Mouse (Mus musculus): Measurements from ENCODE around the gene Zfp541.

Gene Zfp541

DNA sequence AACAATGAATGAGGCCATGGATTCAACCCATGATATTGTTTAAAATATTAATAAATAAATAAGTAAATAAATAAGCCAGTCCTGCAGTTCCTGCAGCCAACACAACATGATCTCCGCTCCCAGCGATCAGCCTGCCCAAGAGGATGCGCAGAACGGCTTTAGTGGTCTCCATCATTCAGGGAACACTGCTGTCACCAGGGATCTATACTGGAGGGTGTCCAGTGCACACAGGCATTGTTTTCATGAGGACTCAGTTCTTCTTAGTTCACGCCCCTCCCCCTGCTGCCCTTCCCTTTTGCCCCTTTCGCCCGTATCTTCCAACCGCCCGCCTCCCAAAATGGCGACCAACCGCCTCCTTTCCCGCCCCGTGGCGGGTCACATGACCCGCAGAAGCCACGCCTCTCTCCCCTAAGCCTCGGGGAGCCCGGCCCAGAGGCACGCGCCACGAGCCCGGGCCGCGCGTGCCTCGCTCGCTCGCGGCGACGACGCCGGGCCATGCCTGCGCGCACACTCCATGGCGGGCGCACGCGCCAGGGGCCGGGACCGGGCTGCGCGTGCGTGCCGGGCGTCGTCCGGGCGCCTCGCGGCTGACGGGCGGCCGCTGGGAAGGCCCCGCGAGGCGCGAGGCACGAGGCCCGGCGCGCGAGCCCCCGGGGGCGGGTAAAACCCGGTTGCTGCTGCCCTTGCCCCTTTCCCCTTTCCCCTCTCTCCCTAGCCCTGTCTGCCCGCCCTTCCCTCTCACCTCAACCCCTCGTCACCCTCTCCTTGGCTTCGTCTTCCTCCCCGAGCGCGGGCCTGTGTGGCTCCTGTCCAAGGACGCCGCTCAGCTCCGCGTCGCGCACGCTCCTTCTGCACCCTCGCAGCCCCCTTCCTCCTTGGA, at the start of gene Zfp541:
TSS of gene Zfp541 (plus strand) at position 596 of the 880 bp plus-strand sequence.
- no peak for DNase-seq (ENCODE audit: low spot score)

DNA sequence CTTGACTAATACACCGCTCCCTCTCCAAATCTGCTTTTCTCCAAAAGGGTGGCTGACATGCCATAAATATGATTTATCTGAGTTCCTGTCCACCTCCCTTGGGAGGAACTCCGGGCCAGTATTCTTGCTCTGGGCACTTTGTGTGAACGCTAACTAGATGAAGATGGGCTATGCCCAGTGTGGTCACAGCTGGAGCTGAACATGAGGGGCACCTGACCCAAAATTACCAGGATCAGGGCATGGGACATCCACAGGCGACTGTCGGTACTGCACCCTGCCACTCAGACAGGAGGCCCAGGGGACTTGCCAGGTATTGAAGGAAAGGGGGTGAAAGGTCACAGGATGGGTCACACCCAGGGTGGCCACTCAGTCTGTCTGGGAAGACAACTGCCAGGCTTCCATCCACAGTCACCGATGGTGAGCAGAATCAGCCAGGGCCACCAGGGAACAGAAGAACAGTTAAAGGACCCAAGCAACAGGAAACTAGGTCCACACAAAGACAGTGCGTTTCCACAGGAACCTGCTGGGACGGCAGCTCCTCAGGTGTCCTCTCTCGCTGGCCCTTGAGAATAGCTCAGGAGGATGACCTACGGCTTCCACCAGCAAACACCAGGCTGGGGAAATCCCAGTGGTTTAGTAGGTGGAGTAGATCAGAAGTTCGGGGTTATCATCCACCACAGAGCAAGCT, 48.9 kb upstream of the Zfp541 start:
- DNase-seq (ENCODE audit: low spot score) = peak; percentile 23

DNA sequence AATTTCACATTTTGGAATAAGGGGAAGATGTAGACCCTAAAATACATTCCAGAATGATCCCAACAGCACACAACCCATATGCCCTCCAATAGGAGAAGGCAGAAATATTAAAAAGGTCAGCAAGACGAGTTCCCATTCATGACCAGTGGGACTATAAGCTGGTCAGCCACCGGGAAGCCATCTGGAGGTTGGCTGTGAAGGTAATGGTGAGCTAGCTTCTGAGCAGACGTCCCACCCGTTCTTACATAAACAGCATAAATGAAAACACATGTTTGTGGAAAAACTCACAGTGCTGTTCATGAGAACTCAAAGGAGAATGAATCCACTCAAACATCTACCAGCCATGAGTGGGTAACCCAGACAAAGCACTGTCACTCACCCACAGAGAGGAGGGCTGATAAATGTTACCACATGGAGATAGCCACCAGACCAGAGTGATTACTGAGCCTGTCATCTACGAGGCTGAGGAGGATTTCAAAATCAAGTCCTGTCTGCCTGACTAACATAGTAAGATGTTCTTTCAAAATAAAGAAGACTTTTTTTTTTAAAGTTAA, 47.8 kb upstream of the Zfp541 start:
- no peak for DNase-seq (ENCODE audit: low spot score)

DNA sequence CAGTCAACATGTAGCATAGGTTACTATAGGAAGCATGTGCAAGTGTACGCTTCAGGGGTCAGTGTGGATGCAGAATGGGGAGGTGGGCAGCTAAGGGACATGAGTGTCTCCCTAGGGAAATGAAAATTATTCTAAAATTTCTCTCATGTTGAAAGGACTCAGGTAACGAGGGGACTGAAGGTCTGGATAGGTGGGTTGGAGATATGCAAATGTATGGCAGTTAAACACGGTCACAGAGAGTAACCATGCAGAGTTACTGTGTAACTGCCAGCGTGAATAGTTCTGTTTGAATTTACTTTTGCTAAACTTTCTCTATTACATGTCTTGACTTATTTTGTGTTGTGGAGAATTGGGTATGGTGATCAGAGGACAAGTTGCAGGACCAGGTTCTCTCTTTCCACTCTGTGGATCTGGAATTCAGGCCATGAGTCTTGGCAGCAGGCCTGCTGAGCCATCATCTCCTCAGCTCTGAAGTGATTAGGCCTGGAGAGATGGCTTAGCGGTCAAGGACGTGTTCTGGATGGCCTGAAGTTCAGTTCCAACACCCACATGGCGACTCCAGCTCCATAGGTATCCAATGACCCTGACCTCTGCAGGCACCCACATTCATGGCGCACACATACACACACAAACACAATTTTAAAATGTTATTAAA, 47.0 kb upstream of the Zfp541 start:
- DNase-seq (ENCODE audit: low spot score) = no peak

DNA sequence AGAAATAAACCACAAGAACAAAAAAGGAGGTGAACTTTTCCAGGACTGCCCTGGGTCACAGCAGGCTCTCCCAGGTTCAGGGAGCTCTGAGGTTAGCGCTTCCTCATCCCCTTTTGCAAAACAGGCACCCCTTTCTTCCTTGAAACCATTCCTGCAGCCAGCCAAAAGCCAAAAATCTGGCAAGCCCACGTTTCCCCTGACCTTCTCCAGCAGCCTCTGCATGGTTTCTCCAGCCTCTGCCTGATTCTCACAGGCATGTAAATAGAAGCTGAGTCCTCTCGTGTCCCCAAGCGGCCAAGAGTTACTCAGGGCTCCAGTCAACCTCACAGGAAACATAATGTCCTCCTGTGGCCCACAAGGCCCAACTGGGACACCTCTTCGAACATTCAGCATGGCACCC, 46.2 kb upstream of the Zfp541 start:
- no peak for DNase-seq (ENCODE audit: low spot score)

DNA sequence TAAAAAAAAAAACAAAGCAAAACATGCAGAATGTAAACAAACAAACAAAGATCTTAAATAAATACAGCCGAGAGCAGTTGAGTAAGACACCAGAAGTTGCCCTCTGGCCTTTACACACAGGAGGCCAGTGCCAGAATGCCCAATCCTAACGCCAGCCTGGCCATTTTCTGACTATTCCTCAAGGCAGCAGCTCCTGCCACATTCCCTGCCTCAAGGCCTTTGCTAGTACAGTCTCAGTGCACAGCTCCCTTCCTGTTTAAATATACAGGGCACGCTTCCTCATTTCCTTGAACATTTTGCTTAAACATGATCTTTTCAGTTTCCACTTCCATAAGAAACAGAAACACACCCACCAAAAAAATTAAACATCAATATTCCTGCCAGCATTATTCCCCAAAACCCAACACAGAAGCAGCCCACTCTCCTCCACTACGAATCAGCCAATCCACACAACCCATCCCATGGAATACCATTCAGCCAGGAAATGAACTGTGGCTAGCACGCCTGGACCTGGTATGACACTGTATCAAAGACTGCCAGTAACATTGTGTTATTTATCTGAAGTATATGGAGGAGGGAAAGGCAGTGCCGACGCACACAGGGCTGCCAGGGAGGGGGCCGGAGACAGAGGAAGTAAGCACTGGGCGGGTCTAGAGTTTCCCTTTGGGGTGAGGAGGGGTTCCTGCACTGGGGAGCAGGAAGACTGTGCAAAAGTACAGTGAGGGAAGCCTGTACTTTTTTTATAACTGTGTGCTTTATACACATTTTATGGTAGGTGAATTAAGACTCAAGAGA, 43.4 kb upstream of the Zfp541 start:
- DNase-seq (ENCODE audit: low spot score) = no peak

DNA sequence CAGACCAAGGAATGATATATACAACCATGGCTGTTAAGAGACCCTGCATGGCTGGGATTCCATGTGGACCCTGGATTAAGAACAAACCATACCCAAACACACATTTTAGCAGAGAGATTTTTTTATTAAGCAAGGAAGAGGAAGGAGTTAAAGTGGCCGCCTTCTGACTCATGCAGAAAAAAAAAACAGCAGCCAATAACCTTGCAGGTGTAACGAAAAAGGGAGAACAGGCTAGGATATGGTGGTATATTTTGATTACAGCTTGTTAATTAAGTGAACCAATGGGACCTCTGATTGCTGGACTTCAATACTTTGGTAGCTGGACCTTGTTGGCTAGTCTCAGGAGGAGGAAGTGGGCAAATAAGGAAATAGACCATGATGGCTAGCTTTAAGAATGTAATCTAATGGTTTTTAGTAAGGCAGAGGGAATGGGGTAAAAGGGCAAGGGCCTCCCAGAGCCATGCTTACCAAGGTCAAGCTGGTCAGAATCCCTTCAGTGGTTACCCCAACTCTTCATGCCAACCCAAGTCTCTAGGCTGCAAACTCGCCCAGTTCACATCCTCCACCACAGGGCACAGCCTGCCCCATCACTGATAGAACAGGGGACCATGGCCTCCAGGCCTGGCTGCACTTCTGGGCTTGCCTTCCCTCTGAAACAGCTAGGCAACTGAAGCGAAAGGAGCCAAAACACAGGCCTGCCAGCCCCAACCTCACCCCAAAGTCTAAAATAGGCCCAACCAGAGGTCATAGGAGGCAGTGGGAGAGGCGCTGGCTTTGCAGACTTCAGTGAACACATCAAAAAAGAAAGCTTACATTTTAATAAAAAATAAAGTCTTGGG, 42.1 kb upstream of the Zfp541 start:
- no peak for DNase-seq (ENCODE audit: low spot score)

DNA sequence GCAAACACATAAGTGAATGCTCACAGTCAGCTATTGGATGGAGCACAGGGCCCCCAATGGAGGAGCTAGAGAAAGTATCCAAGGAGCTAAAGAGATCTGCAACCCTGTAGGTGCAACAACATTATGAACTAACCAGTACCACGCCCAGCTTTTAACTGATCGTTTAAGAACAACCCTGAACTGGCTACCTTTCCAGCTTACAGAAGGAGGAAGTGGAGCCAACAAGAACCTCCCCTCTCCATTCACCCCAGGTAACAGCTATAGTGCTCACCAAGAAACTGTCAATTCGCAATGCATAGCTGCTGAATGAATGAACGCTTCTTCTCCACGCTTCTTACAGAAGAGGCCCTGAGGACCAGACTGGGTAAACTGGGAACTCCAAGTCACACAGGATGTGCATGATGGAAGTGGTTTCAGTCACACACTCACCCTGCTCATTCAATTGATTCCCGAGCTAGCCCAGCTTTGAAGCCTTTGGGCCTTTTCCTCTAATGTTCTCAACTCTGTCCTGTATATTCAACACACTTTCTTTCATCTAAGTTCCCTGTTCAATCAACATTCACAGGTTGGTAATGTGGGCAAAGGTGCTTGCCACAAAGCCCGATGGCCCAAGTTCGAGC, 36.9 kb upstream of the Zfp541 start:
- no peak for DNase-seq (ENCODE audit: low spot score)

DNA sequence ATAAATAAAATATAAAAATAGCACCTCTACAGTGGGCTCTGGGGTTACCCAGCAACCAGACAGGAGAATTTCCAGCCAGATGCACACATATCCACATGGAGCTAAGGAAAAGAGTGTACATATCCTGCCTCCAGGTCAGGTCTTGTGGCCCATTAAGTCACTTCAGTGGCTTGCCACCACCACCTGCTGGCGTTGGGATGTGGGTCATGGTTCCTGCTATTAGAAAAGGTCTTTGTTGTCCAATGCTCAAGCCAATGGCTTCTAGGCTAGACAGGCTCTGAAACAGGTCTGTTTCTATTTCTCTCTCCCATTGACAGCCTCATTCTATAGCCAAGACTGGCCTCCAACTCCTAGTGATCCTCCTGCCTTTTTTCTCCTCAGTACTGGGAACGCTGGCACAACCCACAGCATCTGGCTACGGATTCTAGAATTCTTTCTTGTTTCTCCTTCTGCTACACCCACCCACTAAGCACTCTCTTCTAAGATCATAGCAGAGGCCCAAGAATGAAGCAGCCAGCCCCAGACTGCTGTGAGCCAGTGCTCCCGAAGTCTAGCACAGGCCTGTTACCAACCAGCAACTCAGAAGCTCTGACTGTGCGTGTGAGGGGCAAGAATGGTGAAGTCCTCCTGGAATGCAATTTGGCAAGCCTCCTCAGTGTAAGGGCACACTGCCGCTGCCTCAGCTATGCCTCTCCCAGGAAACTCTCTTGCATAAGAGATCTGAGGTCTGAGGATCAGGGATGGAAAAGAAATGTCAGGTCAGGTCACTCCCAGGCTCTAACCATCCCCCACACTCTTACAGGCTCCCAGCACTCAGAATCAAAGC, 33.3 kb upstream of the Zfp541 start:
- no peak for DNase-seq (ENCODE audit: low spot score)

DNA sequence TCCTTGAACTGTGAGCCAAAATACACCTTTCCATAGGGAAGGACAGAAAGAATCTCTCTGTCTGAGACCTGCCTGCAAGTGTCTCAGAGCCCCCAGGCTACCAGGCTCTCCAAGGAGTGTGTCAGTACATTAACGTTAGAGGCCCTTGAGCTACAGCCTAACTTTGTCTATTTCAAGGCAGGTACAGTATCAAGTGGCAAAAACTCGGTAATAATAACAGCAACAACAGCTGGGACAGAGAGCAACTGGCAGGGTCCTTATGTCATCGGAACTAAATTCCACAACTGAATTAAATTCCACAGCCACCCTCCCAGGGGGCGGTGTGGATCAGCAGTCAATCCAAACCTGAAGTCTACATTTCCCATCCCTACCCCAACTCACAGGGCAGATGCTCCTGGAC, 30.5 kb upstream of the Zfp541 start:
- DNase-seq (ENCODE audit: low spot score) = no peak

DNA sequence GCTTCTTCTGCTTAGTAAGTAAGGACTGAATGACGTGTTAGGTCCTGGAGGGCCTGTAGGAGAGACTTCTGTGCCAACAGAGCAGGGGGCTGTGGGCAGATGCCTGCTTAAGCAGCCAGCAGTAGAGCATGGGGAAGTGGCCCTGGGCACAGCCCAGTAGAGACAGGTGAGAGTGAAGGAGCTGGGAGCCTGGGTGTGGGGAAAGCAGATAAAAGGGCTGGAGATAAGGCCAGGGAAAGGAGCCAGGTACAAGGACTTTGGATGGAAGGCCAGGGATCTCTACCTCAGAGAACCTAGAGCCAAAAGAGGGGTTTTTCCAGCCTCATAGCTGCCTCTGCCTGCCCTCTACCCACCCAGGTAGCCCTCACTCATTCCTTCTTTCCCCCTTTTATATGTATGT, 28.6 kb upstream of the Zfp541 start:
- no peak for DNase-seq (ENCODE audit: low spot score)

DNA sequence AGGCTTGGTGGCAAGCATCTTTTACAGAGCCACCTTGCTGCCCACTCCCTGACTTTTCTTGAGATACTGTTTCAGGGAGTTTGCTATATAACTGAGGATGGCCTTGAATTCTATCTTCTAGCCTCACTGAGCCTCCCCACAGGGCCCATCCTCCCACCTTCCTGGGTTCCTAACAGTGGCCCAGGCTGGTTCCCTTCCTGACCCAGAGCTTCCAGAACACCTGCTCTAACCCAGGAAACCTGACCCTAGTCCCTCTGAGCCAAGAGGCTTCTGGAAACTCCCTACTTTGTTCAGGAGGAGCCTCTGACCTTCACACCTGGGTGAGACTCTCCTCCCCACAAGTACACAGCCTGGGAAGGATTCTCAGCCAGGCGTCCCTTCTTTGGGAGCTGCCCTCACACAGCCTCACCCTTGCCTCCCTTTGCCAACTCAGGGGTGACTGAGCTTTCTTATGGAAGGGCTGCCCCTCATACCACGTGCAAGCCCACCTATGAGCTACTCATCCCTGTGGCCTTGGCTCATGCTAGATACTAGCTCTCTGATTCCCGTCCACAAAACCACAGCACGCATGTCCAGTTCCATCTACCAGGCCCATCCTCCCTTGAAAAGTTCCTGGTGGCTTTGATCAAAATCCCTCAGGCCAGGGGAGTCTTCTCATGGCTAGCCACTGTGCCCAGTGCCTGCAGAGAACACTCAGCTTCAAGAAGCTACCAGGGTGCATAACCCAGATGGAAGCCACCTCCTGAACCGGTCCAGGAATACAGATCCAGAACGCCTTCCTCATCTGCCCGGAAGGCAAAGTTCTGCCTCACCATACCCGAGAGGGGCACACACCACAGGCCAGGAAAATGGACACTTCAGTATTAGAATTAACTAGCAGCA, 27.8 kb upstream of the Zfp541 start:
- no peak for DNase-seq (ENCODE audit: low spot score)

DNA sequence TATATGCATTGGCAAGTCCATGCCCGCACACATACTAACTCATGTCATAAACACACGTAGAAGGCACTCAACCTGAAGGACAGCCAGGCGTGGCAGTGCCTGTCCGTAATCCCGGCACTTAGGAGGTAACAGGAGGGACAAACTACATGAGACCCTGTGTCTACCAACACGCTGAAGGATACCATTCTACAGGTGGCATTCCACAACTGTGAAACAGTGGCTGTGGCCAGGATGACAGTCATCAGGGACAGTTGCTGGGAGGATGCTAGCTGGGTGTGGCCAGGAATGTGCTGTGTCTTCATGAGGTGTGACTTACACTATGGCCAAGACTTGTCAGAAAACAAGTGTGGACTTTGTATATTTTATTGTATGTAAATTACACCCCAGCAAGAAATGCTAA, 24.6 kb upstream of the Zfp541 start:
- DNase-seq (ENCODE audit: low spot score) = no peak

DNA sequence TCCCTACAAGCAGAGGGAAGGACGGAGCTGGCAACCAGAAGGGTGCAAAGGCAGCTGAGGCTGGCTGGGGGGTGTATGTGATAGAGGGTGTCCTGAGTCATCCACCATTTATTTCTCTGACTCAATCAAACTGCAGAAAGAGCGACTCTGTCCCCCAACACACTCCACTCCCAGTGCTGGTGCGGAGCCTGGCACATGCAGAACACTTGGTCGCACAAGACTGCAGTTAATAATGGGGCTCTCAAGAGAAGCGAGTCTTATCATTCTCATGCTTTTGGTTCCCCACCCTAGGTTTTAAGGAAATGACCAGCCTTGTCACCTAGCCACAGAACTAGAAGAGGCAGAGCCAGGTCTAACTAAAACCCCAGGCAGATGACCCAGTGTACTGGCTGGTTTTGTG, 22.3 kb upstream of the Zfp541 start:
- DNase-seq (ENCODE audit: low spot score) = no peak

DNA sequence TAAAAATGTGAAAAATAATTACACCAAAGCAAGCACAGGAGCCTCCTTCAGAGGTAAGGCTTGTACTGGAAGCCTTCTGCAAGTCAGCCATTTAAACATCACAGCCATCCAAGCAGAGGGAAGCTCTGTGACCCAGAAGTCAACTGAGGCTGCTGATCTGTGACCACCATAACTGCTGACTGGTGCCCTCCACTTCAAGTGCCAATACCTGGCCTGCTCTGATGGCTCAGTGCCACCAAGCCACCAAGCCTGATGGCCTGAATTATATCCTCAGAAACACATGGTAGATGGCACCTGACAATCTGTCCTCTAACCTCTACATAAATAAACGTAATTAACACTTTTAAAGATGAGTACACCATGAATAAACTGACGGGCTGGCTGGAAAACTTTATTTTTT, 20.4 kb upstream of the Zfp541 start:
- DNase-seq (ENCODE audit: low spot score) = no peak

DNA sequence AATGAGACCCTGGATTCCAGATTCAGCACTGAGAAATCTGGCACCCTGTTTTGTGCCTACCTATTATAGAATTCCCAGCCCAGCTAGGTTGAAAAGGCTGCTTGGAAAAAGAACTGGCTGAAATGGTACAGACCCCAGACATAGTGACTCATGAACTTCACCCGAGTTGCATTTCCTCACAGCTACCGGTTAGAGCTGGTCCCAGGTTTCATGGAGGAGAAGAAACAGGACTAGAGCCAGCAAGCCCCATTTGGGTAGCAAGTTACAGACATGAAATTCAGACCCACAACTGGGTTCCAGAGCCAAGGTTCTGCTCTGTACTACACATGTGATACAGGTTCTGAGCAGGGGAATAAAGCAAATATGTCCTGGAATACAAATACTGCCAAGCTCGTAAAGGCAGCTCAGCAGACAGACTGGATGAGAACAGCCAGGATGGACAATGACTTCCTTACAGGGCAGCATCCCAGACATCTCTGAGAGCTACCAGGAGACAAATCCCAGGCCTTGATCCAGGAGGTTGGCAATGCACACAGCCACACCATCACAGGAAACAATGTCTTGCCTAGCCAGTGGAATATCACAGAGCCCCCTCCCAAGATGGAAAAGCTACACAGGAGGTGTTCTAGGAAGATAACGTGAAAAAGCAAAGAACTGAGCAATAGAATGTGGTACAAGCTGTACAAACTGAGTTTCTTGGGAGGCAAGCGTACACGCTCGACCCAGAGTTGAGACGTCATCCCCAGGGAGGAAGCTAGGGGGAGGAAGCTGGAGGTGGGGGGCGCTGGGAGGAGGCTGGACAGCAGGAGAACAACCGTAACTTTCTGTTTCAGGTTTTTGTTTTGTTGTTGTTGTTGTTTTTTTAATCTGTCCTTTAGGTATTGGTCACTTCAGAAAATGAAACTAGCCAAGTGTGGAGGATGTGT, 18.5 kb upstream of the Zfp541 start:
- no peak for DNase-seq (ENCODE audit: low spot score)

DNA sequence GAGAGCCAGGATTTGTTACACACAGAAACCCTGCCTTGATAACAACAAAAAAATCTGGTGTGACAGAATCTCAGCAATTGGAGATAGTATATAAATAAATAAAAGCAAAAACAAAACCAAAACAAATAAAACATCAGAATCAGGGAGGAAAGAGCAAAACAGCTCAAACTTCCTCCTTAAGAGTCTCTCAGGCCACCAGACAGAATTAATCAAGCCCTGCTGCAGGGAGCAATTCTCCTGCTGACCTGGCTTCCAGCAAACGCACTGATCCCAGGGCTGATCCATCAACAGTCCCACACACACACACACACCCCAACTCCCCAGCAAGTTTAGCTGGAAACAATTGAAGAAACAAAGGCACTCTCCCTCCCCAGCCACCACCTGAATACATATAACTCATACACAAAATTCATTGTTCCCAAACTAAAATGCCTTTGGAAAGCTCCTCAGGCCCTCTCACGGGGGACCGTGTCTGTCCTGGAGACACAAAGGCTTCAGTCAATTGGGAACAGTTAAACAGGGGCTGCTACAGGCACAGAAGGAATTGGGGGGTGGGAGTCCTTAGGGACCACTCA, 17.7 kb upstream of the Zfp541 start:
- no peak for DNase-seq (ENCODE audit: low spot score)
